Mouse (Mus musculus): ENCODE results near the gene Fads6. TPM values are rescaled to one million over a fixed set of nuclear protein-coding genes. Genes with fewer than 3 reads are reported as not detected.

The Fads6 gene
- total and polyA plus RNA-seq, 3 experiments, result 3.3 to 6.6 TPM; not detected in 1

GRCm38 (mm10) chr11:115274771-115275170, 22.7 kb downstream of the Fads6 start:
- peaks cover 10 to 20% of the 10 kb centered on the region in 2 experiments for H3K4me1 ChIP-seq (ENCODE audit: control insufficient read depth in 1 of 2, insufficient read depth in 2 of 2, low read length in 2 of 2)
- no peak overlapping the region for H3K27ac ChIP-seq (ENCODE audit: control insufficient read depth, low read depth, low read length)
- H3K36me3 ChIP-seq (ENCODE audit: control insufficient read depth in 1 of 2, insufficient read depth in 2 of 2, low read length in 2 of 2), result peaks cover 0 to 16% of the 10 kb centered on the region in 2 experiments; a peak in 3 of 4 replicates
- H3K27me3 ChIP-seq (ENCODE audit: control insufficient read depth in 1 of 2, insufficient read depth in 2 of 2, low read length in 2 of 2), result no peaks in the 10 kb centered on the region
- no peak for DNase-seq (ENCODE audit: low read depth, low spot score)
- TF ChIP-seq E2F4 (IDR thresholded peaks at IDR 0.05; ENCODE audit: borderline replicate concordance, low read depth, low read length) (no peak), BHLHE40 (IDR thresholded peaks at IDR 0.05; ENCODE audit: borderline replicate concordance, low read depth, low read length) (no peak), ETS1 (IDR thresholded peaks at IDR 0.05; ENCODE audit: low read depth, low read length) (no peak), MXI1 (IDR thresholded peaks at IDR 0.05; ENCODE audit: low read depth, low read length) (no peak), KAT2A (conservative IDR thresholded peaks at IDR 0.05; ENCODE audit: low read depth, low read length) (no peak), TBP (IDR thresholded peaks at IDR 0.05; ENCODE audit: low read depth, low read length) (no peak), MAX (IDR thresholded peaks at IDR 0.05; ENCODE audit: low read length) (no peak), GABPA (IDR thresholded peaks at IDR 0.05; ENCODE audit: low read depth, low read length) (no peak), HCFC1 (IDR thresholded peaks at IDR 0.05; ENCODE audit: low read depth, low read length) (no peak), CTCF (IDR thresholded peaks at IDR 0.05 in 2 of 3, conservative IDR thresholded peaks at IDR 0.05 in 1 of 3; ENCODE audit: control insufficient read depth in 1 of 3, insufficient read depth in 1 of 3, low read depth in 2 of 3, low read length in 3 of 3, poor library complexity in 1 of 3, severe bottlenecking in 1 of 3) (no peak), USF1 (IDR thresholded peaks at IDR 0.05; ENCODE audit: low read depth, low read length) (no peak), POLR2AphosphoS5 (IDR thresholded peaks at IDR 0.05; ENCODE audit: borderline replicate concordance, low read depth, low read length) (no peak), POLR2A (IDR thresholded peaks at IDR 0.05; ENCODE audit: control insufficient read depth in 1 of 2, insufficient read depth in 1 of 2, low read depth in 1 of 2, low read length in 2 of 2, poor library complexity in 1 of 2) (no peak), UBTF (IDR thresholded peaks at IDR 0.05; ENCODE audit: borderline replicate concordance, insufficient read depth, low read depth, low read length) (no peak), ZMIZ1 (IDR thresholded peaks at IDR 0.05; ENCODE audit: low read depth, low read length) (no peak)
- H3K9ac ChIP-seq (ENCODE audit: control insufficient read depth, low read depth, low read length, poor library complexity, severe bottlenecking), result no peak overlapping the region
- peaks cover 6% of the 10 kb centered on the region; the same call in 1 of the 2 replicates for H3K79me2 ChIP-seq (ENCODE audit: control insufficient read depth, insufficient read depth, low read length, poor library complexity)
- H3K4me3 ChIP-seq (ENCODE audit: control insufficient read depth in 1 of 2, insufficient read depth in 1 of 2, low read depth in 2 of 2, low read length in 2 of 2), result no peak overlapping the region
- H3K9me3 ChIP-seq (replicated peaks; ENCODE audit: insufficient read depth, low read length), result no peaks in the 10 kb centered on the region

DNA sequence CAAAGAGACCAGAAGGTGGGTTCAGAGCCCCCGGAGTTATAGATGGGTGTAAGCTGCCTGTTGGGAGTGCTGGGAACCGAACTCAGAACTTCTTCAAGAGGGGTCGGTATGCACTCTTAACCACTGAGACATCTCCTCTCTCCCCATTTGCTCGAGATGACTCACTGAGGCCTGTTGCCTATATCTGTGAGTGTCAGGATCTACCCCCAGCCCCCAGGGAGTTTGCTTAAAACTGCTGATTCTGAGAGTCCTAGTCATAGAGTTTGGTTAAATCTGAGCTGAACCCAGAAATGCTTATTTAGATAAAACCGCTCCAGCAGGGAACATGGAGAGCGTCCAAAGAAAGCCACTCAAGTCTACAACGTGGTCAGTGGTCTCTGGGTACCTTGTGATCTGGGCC, 23.3 kb downstream of the Fads6 start:
- Histone ChIP-seq H3K9me3 (replicated peaks; ENCODE audit: insufficient read depth, low read length) (no peaks in the 10 kb centered on the region), H3K4me1 (ENCODE audit: control insufficient read depth in 1 of 2, insufficient read depth in 2 of 2, low read length in 2 of 2) (peaks cover 7 to 20% of the 10 kb centered on the region in 2 experiments), H3K9ac (ENCODE audit: control insufficient read depth, low read depth, low read length, poor library complexity, severe bottlenecking) (no peak overlapping the region), H3K4me3 (ENCODE audit: control insufficient read depth in 1 of 2, insufficient read depth in 1 of 2, low read depth in 2 of 2, low read length in 2 of 2) (no peak overlapping the region), H3K27me3 (ENCODE audit: control insufficient read depth in 1 of 2, insufficient read depth in 2 of 2, low read length in 2 of 2) (no peaks in the 10 kb centered on the region), H3K79me2 (ENCODE audit: control insufficient read depth, insufficient read depth, low read length, poor library complexity) (peaks cover 6% of the 10 kb centered on the region; the same call in 1 of the 2 replicates), H3K36me3 (ENCODE audit: control insufficient read depth in 1 of 2, insufficient read depth in 2 of 2, low read length in 2 of 2) (peaks cover 0 to 16% of the 10 kb centered on the region in 2 experiments; a peak in 3 of 4 replicates), H3K27ac (ENCODE audit: control insufficient read depth, low read depth, low read length) (no peak overlapping the region)
- TF ChIP-seq MAZ (IDR thresholded peaks at IDR 0.05; ENCODE audit: low read depth, low read length) (no peak), MAX (IDR thresholded peaks at IDR 0.05; ENCODE audit: low read length) (no peak), MAFK (IDR thresholded peaks at IDR 0.05; ENCODE audit: borderline replicate concordance, low read depth, low read length) (no peak), ZC3H11A (IDR thresholded peaks at IDR 0.05; ENCODE audit: low read depth, low read length) (no peak), NELFE (IDR thresholded peaks at IDR 0.05; ENCODE audit: low read depth, low read length) (no peak)
- DNase-seq (ENCODE audit: low read depth, low spot score), result no peak
